Mouse (Mus musculus) heart, embryonic 16.5 days (tissue): ENCODE data around the gene Ephx1. TPM values are rescaled to one million over a fixed set of nuclear protein-coding genes. Genes with fewer than 3 reads are reported as not detected.

Source experiments
- ATAC-seq: fragments of 200-750 bp; cut with Nextera tagmentation; replicated peaks from 2 replicates; pipeline ENCODE4 v1.8.0; 2017; ENCODE audit warnings: moderate number of reproducible peaks; ENCODE audit not compliant: insufficient read depth, low FRiP score; ENCODE audit errors: extremely low read depth
- H3K27ac ChIP-seq: fragments of 300-500 bp; sonication (generic); 2 replicates; pipeline ENCODE4 v1.5.1; 2014; ENCODE audit warnings: mild to moderate bottlenecking, low read length, control low read depth, moderate library complexity
- H3K27me3 ChIP-seq: fragments of 300-500 bp; sonication (generic); 2 replicates; pipeline ENCODE4 v1.6.1; 2014; ENCODE audit warnings: low read length, mixed read lengths; ENCODE audit not compliant: control insufficient read depth, insufficient read depth
- H3K36me3 ChIP-seq: fragments of 300-500 bp; sonication (generic); 2 replicates; pipeline ENCODE4 v1.6.1; 2014; ENCODE audit not compliant: control insufficient read depth, insufficient read depth
- H3K4me1 ChIP-seq: fragments of 300-500 bp; sonication (generic); 2 replicates; pipeline ENCODE4 v1.6.1; 2014; ENCODE audit warnings: low read length, mixed read lengths; ENCODE audit not compliant: control insufficient read depth, insufficient read depth
- H3K4me2 ChIP-seq: fragments of 300-500 bp; sonication (generic); 2 replicates; pipeline ENCODE4 v1.6.1; 2014; ENCODE audit warnings: low read depth, mild to moderate bottlenecking, control low read depth, low read length
- H3K4me3 ChIP-seq: fragments of 300-500 bp; sonication (generic); 2 replicates; pipeline ENCODE4 v1.5.1; 2014; ENCODE audit warnings: mild to moderate bottlenecking, control low read depth, low read length
- H3K9ac ChIP-seq: fragments of 300-500 bp; sonication (generic); 2 replicates; pipeline ENCODE4 v1.6.1; 2014; ENCODE audit warnings: low read length, control low read depth
- H3K9me3 ChIP-seq: fragments of 300-500 bp; sonication (generic); replicated peaks from 2 replicates; pipeline ENCODE4 v1.6.1; 2016; ENCODE audit warnings: low read length; ENCODE audit not compliant: control insufficient read depth
- WGBS: fragments of 180-500 bp; shearing (Covaris S2); extraction: QIAGEN DNeasy Blood & Tissue Kit; methylation state at CpG from one replicate; pipeline ENCODE4 v1.1.7; 2014; 5-methylcytosine and 5-hydroxymethylcytosine counted together
- polyA plus RNA-seq: library from polyadenylated mRNA; unstranded; fragments of >200 nt; fragmentation: Nextera tagmentation; extraction: Ambion mirVana; gene quantifications from 2 replicates; pipeline ENCODE4 v1.2.1, GENCODE M21; 2015

The Ephx1 gene
- polyA plus RNA-seq, 1 experiment from 2014 or later: 11.3 TPM

GRCm38 (mm10) chr1:181009011-181009590 is 11.6 kb downstream of the Ephx1 start:
- no peak overlapping the region for H3K9ac ChIP-seq
- H3K4me3 ChIP-seq: no peak overlapping the region
- no peaks in the 10 kb centered on the region for H3K27me3 ChIP-seq
- no peak overlapping the region; the same call in 1 of the 2 replicates for H3K27ac ChIP-seq
- ATAC-seq: no peak
- no peaks in the 10 kb centered on the region for H3K9me3 ChIP-seq
- H3K36me3 ChIP-seq: no peaks in the 10 kb centered on the region
- peaks cover 7% of the 10 kb centered on the region for H3K4me1 ChIP-seq
- 83% methylated on average over 4 of the region's 4 CpGs for WGBS
- no peak overlapping the region for H3K4me2 ChIP-seq

- ATAC-seq: no peak
- WGBS: 93% methylated on average over 2 of the region's 2 CpGs
Measured at GRCm38 (mm10) chr1:181008266-181008665, 12.4 kb downstream of the Ephx1 start.

GRCm38 (mm10) chr1:181007831-181008230 is 12.9 kb downstream of the Ephx1 start:
- H3K27me3 ChIP-seq: no peaks in the 10 kb centered on the region
- H3K4me3 ChIP-seq: no peak overlapping the region
- ATAC-seq: no peak
- no peaks in the 10 kb centered on the region for H3K9me3 ChIP-seq
- no peak overlapping the region for H3K4me2 ChIP-seq
- H3K4me1 ChIP-seq: peaks cover 7% of the 10 kb centered on the region
- H3K9ac ChIP-seq: no peak overlapping the region
- 86% methylated on average over 6 of the region's 6 CpGs for WGBS
- no peaks in the 10 kb centered on the region for H3K36me3 ChIP-seq
- no peak overlapping the region for H3K27ac ChIP-seq

More at GRCm38 (mm10) chr1:181008266-181008665, 12.4 kb downstream of the Ephx1 start:
- H3K9me3 ChIP-seq: no peaks in the 10 kb centered on the region
- no peaks in the 10 kb centered on the region for H3K27me3 ChIP-seq
- H3K9ac ChIP-seq: no peak overlapping the region
- no peak overlapping the region for H3K4me3 ChIP-seq
- no peak overlapping the region for H3K27ac ChIP-seq
- H3K4me1 ChIP-seq: peaks cover 7% of the 10 kb centered on the region
- no peaks in the 10 kb centered on the region for H3K36me3 ChIP-seq
- no peak overlapping the region for H3K4me2 ChIP-seq

DNA sequence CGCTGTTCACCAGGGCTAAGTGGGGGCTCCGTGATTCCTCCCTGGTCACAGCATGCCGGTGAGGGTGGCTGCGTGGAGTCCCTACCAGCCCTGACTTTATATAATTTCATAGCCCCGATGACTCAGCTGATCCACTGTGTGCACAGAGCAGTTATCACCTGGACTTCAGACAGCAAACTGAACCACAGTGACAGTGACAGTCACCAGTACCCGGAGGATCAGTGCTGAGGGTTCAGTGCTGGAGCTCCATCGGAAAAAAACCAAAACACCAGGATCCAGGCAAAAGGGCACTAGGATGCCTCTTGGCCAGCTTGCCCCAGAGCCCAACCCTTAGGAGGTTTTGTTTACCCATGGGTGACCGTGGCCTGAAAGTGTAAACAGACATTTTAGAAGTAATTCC is 15.4 kb downstream of the Ephx1 start:
- H3K36me3 ChIP-seq: no peaks in the 10 kb centered on the region
- H3K4me1 ChIP-seq: peaks cover 7% of the 10 kb centered on the region
- H3K9ac ChIP-seq: no peak overlapping the region
- no peak overlapping the region for H3K4me2 ChIP-seq
- WGBS: 69% methylated on average over 8 of the region's 8 CpGs
- no peak for ATAC-seq
- H3K27me3 ChIP-seq: no peaks in the 10 kb centered on the region
- no peak overlapping the region for H3K4me3 ChIP-seq
- H3K27ac ChIP-seq: no peak overlapping the region
- H3K9me3 ChIP-seq: no peaks in the 10 kb centered on the region

DNA sequence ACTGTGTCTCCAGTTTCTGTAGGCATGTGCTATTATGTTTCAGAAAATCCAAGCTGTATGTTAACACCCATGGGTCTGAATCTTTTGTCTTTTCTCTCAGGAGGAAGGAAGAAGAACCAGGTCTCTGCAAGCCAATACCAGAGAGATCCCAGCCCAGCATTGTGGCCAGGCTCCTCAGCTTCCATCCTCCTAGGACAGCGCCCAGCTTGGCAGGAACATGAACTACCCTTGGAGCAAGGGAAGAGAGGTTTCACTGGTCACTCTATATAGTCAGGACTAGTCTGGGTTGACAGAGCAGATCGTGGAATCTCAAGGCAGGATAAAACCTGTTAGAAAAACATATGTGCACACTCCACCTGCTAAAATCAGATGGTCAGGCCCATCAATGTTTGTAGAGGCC is 16.9 kb downstream of the Ephx1 start:
- Histone ChIP-seq H3K4me1 (no peaks in the 10 kb centered on the region), H3K4me2 (no peak overlapping the region), H3K36me3 (no peaks in the 10 kb centered on the region), H3K9ac (no peak overlapping the region), H3K9me3 (no peaks in the 10 kb centered on the region), H3K27me3 (no peaks in the 10 kb centered on the region), H3K4me3 (no peak overlapping the region), H3K27ac (no peak overlapping the region)
- no peak for ATAC-seq
- WGBS: 80% methylated on average over 2 of the region's 2 CpGs

DNA sequence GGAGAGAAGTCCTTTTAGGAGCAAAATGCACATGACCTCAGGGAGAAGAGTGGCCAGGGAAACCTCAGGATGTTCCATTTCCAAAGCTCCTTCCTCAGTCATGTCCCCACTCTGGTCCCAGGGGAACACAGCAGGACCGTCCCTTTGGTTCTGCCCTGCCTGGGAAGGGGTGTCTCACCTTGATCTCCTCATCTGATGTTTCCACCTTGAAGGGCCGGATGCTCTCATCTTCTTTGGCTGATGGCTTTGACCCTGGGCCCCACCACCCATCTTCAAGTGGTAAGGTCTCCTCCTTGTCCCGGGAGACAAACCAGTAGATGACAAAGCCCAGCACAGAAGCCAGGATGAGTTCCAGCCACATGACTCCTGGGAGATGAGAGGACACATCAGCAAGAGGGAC is 19.1 kb downstream of the Ephx1 start:
- Histone ChIP-seq H3K36me3 (no peaks in the 10 kb centered on the region), H3K27me3 (no peaks in the 10 kb centered on the region), H3K4me2 (no peak overlapping the region), H3K4me3 (no peak overlapping the region), H3K4me1 (no peaks in the 10 kb centered on the region), H3K9me3 (no peaks in the 10 kb centered on the region), H3K9ac (no peak overlapping the region), H3K27ac (no peak overlapping the region)
- ATAC-seq: no peak
- 72% methylated on average over 3 of the region's 3 CpGs for WGBS

GRCm38 (mm10) chr1:181001217-181001616 is 19.5 kb downstream of the Ephx1 start:
- Histone ChIP-seq H3K9ac (no peak overlapping the region), H3K9me3 (no peaks in the 10 kb centered on the region), H3K4me3 (no peak overlapping the region), H3K4me1 (no peaks in the 10 kb centered on the region), H3K27ac (no peak overlapping the region), H3K27me3 (no peaks in the 10 kb centered on the region), H3K4me2 (no peak overlapping the region), H3K36me3 (no peaks in the 10 kb centered on the region)
- no peak for ATAC-seq
- WGBS: 86% methylated on average over 3 of the region's 3 CpGs

GRCm38 (mm10) chr1:181000501-181001092 is 20.1 kb downstream of the Ephx1 start:
- Histone ChIP-seq H3K4me3 (no peak overlapping the region), H3K36me3 (no peaks in the 10 kb centered on the region), H3K9ac (no peak overlapping the region), H3K27ac (no peak overlapping the region), H3K9me3 (no peaks in the 10 kb centered on the region), H3K27me3 (no peaks in the 10 kb centered on the region), H3K4me2 (no peak overlapping the region), H3K4me1 (no peaks in the 10 kb centered on the region)
- no peak for ATAC-seq
- 41% methylated on average over 10 of the region's 10 CpGs for WGBS

- H3K4me3 ChIP-seq: no peak overlapping the region
- WGBS: 34% methylated on average over 3 of the region's 3 CpGs
- no peak overlapping the region for H3K27ac ChIP-seq
- H3K9ac ChIP-seq: no peak overlapping the region
- H3K9me3 ChIP-seq: no peaks in the 10 kb centered on the region
- no peaks in the 10 kb centered on the region for H3K4me1 ChIP-seq
- no peak for ATAC-seq
- H3K27me3 ChIP-seq: 0 out of 2 replicates have a peak, but pooled peaks cover 2% of the 10 kb centered on the region
- H3K36me3 ChIP-seq: no peaks in the 10 kb centered on the region
- no peak overlapping the region for H3K4me2 ChIP-seq
Measured at GRCm38 (mm10) chr1:180992142-180992541, 28.6 kb downstream of the Ephx1 start.
